Mouse (Mus musculus) C2C12 (cell line): ENCODE data around the gene Efnb3. TPM values are rescaled to one million over a fixed set of nuclear protein-coding genes. Genes with fewer than 3 reads are reported as not detected.

Source experiments
- H3K27me3 ChIP-seq: one replicate; pipeline ENCODE4 v1.6.1; 2011; ENCODE audit not compliant: control insufficient read depth, insufficient read depth, insufficient read length
- H3K36me3 ChIP-seq: one replicate; pipeline ENCODE4 v1.6.1; 2011; ENCODE audit not compliant: control insufficient read depth, insufficient read depth
- H3K4me3 ChIP-seq: one replicate; pipeline ENCODE4 v1.5.1; 2011; ENCODE audit warnings: mild to moderate bottlenecking, control low read depth; ENCODE audit not compliant: poor library complexity, insufficient read depth, severe bottlenecking
- H3K79me2 ChIP-seq: one replicate; pipeline ENCODE4 v1.6.1; 2011; ENCODE audit not compliant: control insufficient read depth, insufficient read depth
- H3K79me3 ChIP-seq: one replicate; pipeline ENCODE4 v1.6.1; 2011; ENCODE audit warnings: low read depth, control low read depth
- H3ac ChIP-seq: one replicate; pipeline ENCODE3; 2011; ENCODE audit warnings: low read depth; ENCODE audit not compliant: control insufficient read depth, insufficient read length
- CEBPB ChIP-seq: IDR thresholded peaks from one replicate; pipeline ENCODE4 v1.6.1; 2011; ENCODE audit warnings: low read depth, mild to moderate bottlenecking, control low read depth, moderate library complexity
- CTCF ChIP-seq: IDR thresholded peaks from one replicate; pipeline ENCODE4 v1.5.1; 2011; ENCODE audit not compliant: control insufficient read depth, insufficient read depth, insufficient read length
- FOSL1 ChIP-seq: IDR thresholded peaks from one replicate; pipeline ENCODE4 v1.8.0; 2011; ENCODE audit warnings: mild to moderate bottlenecking, low read length; ENCODE audit not compliant: poor library complexity, insufficient read depth, severe bottlenecking
- MAX ChIP-seq: IDR thresholded peaks from one replicate; pipeline ENCODE4 v1.6.1; 2011; ENCODE audit warnings: mild to moderate bottlenecking, control low read depth
- MYOD1 ChIP-seq: IDR thresholded peaks from one replicate; pipeline ENCODE4 v1.6.1; 2011; ENCODE audit warnings: low read depth; ENCODE audit not compliant: control insufficient read depth, insufficient read length
- MYOG ChIP-seq: IDR thresholded peaks from one replicate; pipeline ENCODE4 v1.6.1; 2011; ENCODE audit not compliant: control insufficient read depth, insufficient read length; ENCODE audit errors: extremely low read depth
- USF1 ChIP-seq: IDR thresholded peaks from one replicate; pipeline ENCODE4 v1.6.1; 2011; ENCODE audit warnings: low read depth, mild to moderate bottlenecking, control low read depth, moderate library complexity
- polyA plus RNA-seq: library from polyadenylated mRNA; unstranded; fragments of >200 nt; fragmentation: generic; extraction: Trizol; gene quantifications from one replicate; pipeline ENCODE4 v1.2.1, GENCODE M21; 2012; ENCODE audit warnings: missing spikeins

Efnb3 gene
- polyA plus RNA-seq, 1 experiment, result 0.61 TPM

DNA sequence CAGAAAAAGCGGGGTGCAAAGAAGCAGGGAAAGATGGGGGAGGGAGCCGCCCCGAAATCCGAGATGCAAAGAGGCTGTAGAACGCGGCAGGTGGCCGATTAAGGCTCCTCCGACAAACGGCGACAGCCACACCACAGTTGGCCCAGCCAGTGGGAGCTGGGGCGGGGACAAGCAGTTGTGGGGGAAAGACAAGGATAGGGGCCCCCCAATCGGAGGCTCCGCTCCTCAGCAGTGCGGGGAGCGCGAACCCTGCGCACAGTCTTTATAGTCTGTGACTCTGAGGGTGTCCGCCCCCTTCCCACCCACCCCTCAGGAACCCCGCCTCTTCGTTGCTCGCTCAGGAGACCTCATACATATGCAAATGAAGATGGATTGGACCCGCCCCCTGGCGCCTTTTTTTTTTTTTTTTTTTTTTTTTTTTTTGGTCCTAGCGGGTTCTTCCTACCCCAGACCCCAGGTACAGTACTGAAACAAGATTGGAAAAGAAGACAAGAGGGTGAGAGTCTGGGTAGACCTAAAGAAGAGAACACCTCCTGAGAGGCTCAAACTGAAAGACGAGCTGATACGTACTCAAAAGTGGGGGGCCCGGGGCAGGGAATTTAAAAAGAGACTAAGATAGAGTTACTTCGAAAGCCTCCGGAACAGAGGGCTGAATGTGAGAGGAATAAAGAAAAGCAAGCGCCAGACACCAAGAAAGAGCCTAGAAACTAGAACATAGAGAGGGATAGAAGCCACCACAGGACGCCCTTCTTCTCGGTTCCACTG is 45.9 kb upstream of the Efnb3 start, which contains the start of gene Atp1b2:
Gene Atp1b2, minus strand, starts transcription at position 217 of the 765 bp plus-strand sequence.
- H3K36me3 ChIP-seq, result no peaks in the 10 kb centered on the region
- H3ac ChIP-seq, result peak within 1 kb of the TSS; percentile 63
- H3K79me3 ChIP-seq, result no peaks in the 10 kb centered on the region
- TF ChIP-seq CEBPB (no peak), USF1 (no peak), MYOD1 (no peak), MYOG (no peak), MAX (no peak), FOSL1 (no peak), CTCF (no peak)
- H3K4me3 ChIP-seq, result no peak within 1 kb of the TSS
- no peaks in the 10 kb centered on the region for H3K79me2 ChIP-seq
- peaks cover 25% of the 10 kb centered on the region for H3K27me3 ChIP-seq

- Histone ChIP-seq H3K79me2 (no peaks in the 10 kb centered on the region), H3K27me3 (peaks cover 25% of the 10 kb centered on the region), H3K4me3 (no peak overlapping the region), H3K36me3 (no peaks in the 10 kb centered on the region), H3ac (peak overlapping the region; percentile 63), H3K79me3 (no peaks in the 10 kb centered on the region)
- no peak for TF ChIP-seq CEBPB
- no peak for TF ChIP-seq CTCF
- TF ChIP-seq FOSL1, result no peak
- no peak for TF ChIP-seq MAX
- TF ChIP-seq USF1, result no peak
- no peak for TF ChIP-seq MYOD1
- no peak for TF ChIP-seq MYOG
Observed at GRCm38 (mm10) chr11:69604795-69605664, 45.0 kb upstream of the Efnb3 start.

DNA sequence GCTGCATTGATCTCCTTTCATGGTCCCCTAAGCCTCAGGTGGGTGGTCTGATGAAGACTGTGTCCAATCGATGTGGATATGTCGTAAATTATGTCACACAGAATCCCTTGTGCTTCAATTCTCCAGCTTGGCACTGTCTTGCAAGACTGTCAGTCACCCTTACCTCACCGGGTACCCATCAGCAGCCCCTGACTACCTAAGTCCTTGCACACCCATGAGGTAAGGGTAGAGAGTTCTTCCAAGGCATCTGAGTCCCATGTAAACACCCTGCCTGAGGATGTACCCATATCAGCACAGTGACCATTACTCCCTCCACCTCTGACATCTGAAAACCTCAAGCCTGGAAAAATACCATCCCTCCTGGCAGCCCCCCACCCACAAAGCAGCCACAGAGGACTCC is 44.3 kb upstream of the Efnb3 start:
- Histone ChIP-seq H3K79me2 (no peaks in the 10 kb centered on the region), H3K4me3 (no peak overlapping the region), H3ac (no peak overlapping the region), H3K79me3 (no peaks in the 10 kb centered on the region), H3K27me3 (peaks cover 25% of the 10 kb centered on the region), H3K36me3 (no peaks in the 10 kb centered on the region)
- TF ChIP-seq MYOD1 (no peak), MYOG (no peak), MAX (no peak), FOSL1 (no peak), USF1 (no peak), CTCF (no peak), CEBPB (no peak)

- Histone ChIP-seq H3K36me3 (no peaks in the 10 kb centered on the region), H3ac (no peak overlapping the region), H3K79me3 (no peaks in the 10 kb centered on the region), H3K79me2 (no peaks in the 10 kb centered on the region), H3K4me3 (no peak overlapping the region), H3K27me3 (peaks cover 25% of the 10 kb centered on the region)
- TF ChIP-seq MYOD1 (no peak), FOSL1 (no peak), USF1 (no peak), MYOG (no peak), CTCF (no peak), MAX (no peak), CEBPB (no peak)
Observed at GRCm38 (mm10) chr11:69603516-69603915, 43.5 kb upstream of the Efnb3 start.

GRCm38 (mm10) chr11:69601768-69602167 is 41.8 kb upstream of the Efnb3 start:
- TF ChIP-seq MYOD1, result no peak
- no peak for TF ChIP-seq CEBPB
- TF ChIP-seq MYOG, result no peak
- TF ChIP-seq FOSL1, result no peak
- TF ChIP-seq MAX, result no peak
- TF ChIP-seq CTCF, result no peak
- no peak for TF ChIP-seq USF1
- Histone ChIP-seq H3K4me3 (no peak overlapping the region), H3K36me3 (no peaks in the 10 kb centered on the region), H3K79me2 (no peaks in the 10 kb centered on the region), H3ac (no peak overlapping the region), H3K79me3 (no peaks in the 10 kb centered on the region), H3K27me3 (peaks cover 25% of the 10 kb centered on the region)
